Mouse (Mus musculus) adrenal gland, adult 10 weeks (tissue): ENCODE data around the gene Naa11. TPM values are rescaled to one million over a fixed set of nuclear protein-coding genes. Genes with fewer than 3 reads are reported as not detected.

Source experiments
- polyA plus RNA-seq: library from polyadenylated mRNA; stranded (reverse); fragments of 350-450 nt; fragmentation: Illumina TruSeq; extraction: RNeasy Lipid Tissue Mini Kit (QIAGEN cat#74804); gene quantifications from one replicate; pipeline ENCODE4 v1.2.3, GENCODE M21; 2014; ENCODE audit warnings: low read depth, low replicate concordance

The Naa11 gene
- not detected for polyA plus RNA-seq

DNA sequence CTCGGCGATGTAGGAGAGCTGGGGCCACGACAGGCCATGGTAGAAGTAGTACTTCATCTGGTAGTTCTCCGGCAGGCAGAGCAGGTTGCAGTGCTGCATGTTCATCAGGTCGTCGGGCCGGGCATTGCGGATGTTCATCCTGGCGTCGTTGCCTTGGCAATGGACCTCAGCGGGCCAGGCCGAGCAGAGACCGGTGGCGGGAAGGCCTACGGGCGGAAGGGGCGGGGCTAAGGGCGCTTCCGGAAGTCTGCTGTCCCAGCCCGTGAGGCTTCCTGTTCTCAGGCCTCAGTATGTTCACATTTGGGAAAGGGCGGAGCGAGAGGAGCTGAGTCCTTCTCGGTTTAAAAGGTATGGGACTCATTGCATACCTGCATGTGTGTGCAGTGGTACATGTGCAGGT is at the start of gene Naa11:
TSS of gene Naa11 (minus strand) at position 220 of the 400 bp plus-strand sequence.

Other genes starting within 250 kb of the Naa11 start
- gene Gk2, start 64.6 kb upstream of the Naa11 start, polyA plus RNA-seq, result not detected